Mouse (Mus musculus): ENCODE data around the gene Kif6.

- no peak for TF ChIP-seq CTCF (IDR thresholded peaks at IDR 0.05; ENCODE audit: extremely low read depth, insufficient read depth, insufficient read length, insufficient replicate concordance)
- no peak for TF ChIP-seq POLR2A (IDR thresholded peaks at IDR 0.05; ENCODE audit: low read depth, low read length)
Observed at GRCm38 (mm10) chr17:49936214-49936613, 321.3 kb downstream of the Kif6 start.

Measured in spleen, adult 2 months (tissue).